Mouse (Mus musculus) heart, postnatal 0 days (tissue): ENCODE results near the gene Rec8. TPM values are rescaled to one million over a fixed set of nuclear protein-coding genes. Genes with fewer than 3 reads are reported as not detected.

Experiments
- ATAC-seq: fragments of 200-750 bp; cut with Nextera tagmentation; 2 replicates; pipeline ENCODE4 v1.8.0; 2017; ENCODE audit warnings: low read depth, moderate number of reproducible peaks, moderate library complexity; ENCODE audit not compliant: insufficient read depth
- DNase-seq: peaks from one replicate; pipeline ENCODE4 v3.0.0-alpha.2; 2016; ENCODE audit warnings: low spot score
- H3K27ac ChIP-seq: fragments of 300-500 bp; sonication (generic); 2 replicates; pipeline ENCODE4 v1.5.1; 2014; ENCODE audit warnings: low read depth, mild to moderate bottlenecking
- H3K27me3 ChIP-seq: fragments of 300-500 bp; sonication (generic); 2 replicates; pipeline ENCODE4 v1.6.1; 2014; ENCODE audit warnings: low read length, mixed read lengths; ENCODE audit not compliant: control insufficient read depth, insufficient read depth
- H3K36me3 ChIP-seq: fragments of 300-500 bp; sonication (generic); replicated peaks from 2 replicates; pipeline ENCODE4 v1.6.1; 2014; ENCODE audit warnings: low read length, mixed read lengths; ENCODE audit not compliant: control insufficient read depth, insufficient read depth
- H3K4me1 ChIP-seq: fragments of 300-500 bp; sonication (generic); 2 replicates; pipeline ENCODE4 v1.6.1; 2014; ENCODE audit warnings: antibody characterized with exemption; ENCODE audit not compliant: control insufficient read depth, insufficient read depth
- H3K4me2 ChIP-seq: fragments of 300-500 bp; sonication (generic); 2 replicates; pipeline ENCODE4 v1.6.1; 2014; ENCODE audit warnings: low read depth, mild to moderate bottlenecking, low read length, moderate library complexity
- H3K4me3 ChIP-seq: fragments of 300-500 bp; sonication (generic); 2 replicates; pipeline ENCODE4 v1.5.1; 2014; ENCODE audit warnings: low read depth, low read length
- H3K9ac ChIP-seq: fragments of 300-500 bp; sonication (generic); replicated peaks from 2 replicates; pipeline ENCODE4 v1.6.1; 2014; ENCODE audit warnings: low read depth, low read length, mixed read lengths
- H3K9me3 ChIP-seq: fragments of 300-500 bp; sonication (generic); replicated peaks from 2 replicates; pipeline ENCODE4 v1.6.1; 2016; ENCODE audit warnings: low read length; ENCODE audit not compliant: control insufficient read depth
- CTCF ChIP-seq: IDR thresholded peaks from 2 replicates; pipeline ENCODE4 v1.5.1; 2016; ENCODE audit warnings: antibody characterized with exemption, control low read depth, low read depth
- EP300 ChIP-seq: IDR thresholded peaks from 2 replicates; pipeline ENCODE4 v1.6.1; 2016; ENCODE audit warnings: antibody characterized with exemption, low read depth
- WGBS: fragments of 180-500 bp; shearing (Covaris S2); extraction: QIAGEN DNeasy Blood & Tissue Kit; methylation state at CpG from one replicate; pipeline ENCODE4 v1.1.7; 2014; 5-methylcytosine and 5-hydroxymethylcytosine counted together
- polyA plus RNA-seq: library from polyadenylated mRNA; unstranded; fragments of >200 nt; fragmentation: Nextera tagmentation; extraction: Ambion mirVana; gene quantifications from 2 replicates; pipeline ENCODE4 v1.2.1, GENCODE M21; 2015
- total RNA-seq: library from RNA; depleted of rRNA; stranded (reverse); fragments of >200 nt; gene quantifications from 2 replicates; pipeline ENCODE4 v1.2.3, GENCODE M21; 2014; ENCODE audit warnings: low replicate concordance

The Rec8 gene
- total and polyA plus RNA-seq, 2 experiments from 2014 or later = 1.5 to 2.1 TPM

DNA sequence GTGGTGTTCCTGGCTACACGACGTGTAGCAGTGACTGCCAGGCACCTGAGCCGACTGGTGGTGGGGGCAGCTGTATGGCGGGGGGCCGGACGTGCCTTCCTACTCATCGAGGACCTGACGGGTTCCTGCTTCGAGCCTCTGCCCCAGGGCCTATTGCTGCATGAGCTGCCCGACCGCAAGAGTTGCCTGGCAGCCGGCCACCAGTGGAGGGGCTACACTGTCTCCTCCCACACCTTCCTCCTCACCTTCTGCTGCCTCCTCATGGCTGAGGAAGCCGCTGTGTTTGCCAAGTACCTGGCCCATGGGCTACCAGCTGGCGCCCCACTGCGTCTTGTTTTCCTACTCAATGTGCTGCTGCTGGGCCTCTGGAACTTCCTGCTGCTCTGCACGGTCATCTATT lies 41.5 kb upstream of the Rec8 start:
- peak overlapping the region; percentile 43; the same call in 1 of the 2 replicates for H3K4me3 ChIP-seq
- H3K36me3 ChIP-seq = peaks cover 18% of the 10 kb centered on the region
- DNase-seq (no peak), ATAC-seq (no peak)
- peak overlapping the region; percentile 56 for H3K4me2 ChIP-seq
- no peaks in the 10 kb centered on the region for H3K27me3 ChIP-seq
- TF ChIP-seq CTCF (no peak), EP300 (no peak)
- WGBS = 52% methylated on average over 16 of the region's 16 CpGs
- H3K27ac ChIP-seq = peak overlapping the region; percentile 94
- H3K9me3 ChIP-seq = no peaks in the 10 kb centered on the region
- peak overlapping the region; percentile 61; the same call in 1 of the 2 replicates for H3K9ac ChIP-seq
- peaks cover 20% of the 10 kb centered on the region; the same call in 1 of the 2 replicates for H3K4me1 ChIP-seq

DNA sequence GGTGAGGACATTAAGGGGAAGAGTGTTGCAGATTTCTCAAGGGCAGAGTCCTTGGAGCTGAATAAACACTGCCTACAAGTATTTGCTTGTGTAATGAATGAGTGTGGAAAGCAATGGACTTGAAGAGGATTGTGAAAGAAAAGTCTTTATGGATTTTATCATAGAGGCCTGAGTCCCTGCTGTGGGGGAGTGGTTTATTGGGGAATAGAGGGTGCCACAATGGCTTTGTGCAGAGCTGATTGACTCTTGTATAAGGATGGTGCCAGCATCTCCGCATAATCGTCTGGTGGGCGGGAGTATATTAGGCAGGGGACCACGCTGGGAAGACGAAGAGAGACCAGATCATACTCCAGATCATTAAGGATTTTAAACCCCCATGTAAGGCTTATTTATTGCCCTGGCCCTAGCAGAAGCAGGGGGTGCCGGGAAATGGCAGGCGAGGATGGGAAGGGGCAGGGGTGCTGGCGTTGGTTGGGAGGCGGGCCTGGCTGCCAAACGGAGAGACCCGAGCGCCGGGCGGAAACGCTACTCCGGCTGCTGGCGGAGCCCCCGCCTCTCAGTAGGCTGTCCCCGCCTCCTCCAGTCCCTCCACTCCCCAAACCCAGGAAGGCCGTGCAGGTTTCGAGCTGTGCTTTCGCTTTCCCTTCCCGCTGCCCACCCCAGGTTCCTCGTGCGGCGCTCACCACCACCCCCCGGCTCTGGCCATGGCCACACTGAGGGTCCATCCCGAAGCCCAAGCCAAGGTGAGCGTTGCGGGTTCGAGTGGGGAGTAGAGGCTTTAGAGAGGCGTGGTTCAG lies 39.8 kb upstream of the Rec8 start, which contains the start of gene Psme1:
Gene Psme1 (plus strand): TSS at position 253 of the 797 bp plus-strand sequence.
- WGBS = under 1% methylated on average over 24 of the region's 32 CpGs
- peak; percentile 74 for ATAC-seq
- Histone ChIP-seq H3K27me3 (no peaks in the 10 kb centered on the region), H3K9me3 (no peaks in the 10 kb centered on the region), H3K4me3 (peak within 1 kb of the TSS; percentile 81), H3K36me3 (peaks cover 27% of the 10 kb centered on the region), H3K27ac (peak within 1 kb of the TSS; percentile 90), H3K4me2 (peak within 1 kb of the TSS; percentile 82), H3K9ac (peak within 1 kb of the TSS; percentile 81), H3K4me1 (peaks cover 20% of the 10 kb centered on the region; the same call in 1 of the 2 replicates)
- DNase-seq = peak; percentile 94
- TF ChIP-seq CTCF (no peak), EP300 (no peak)

DNA sequence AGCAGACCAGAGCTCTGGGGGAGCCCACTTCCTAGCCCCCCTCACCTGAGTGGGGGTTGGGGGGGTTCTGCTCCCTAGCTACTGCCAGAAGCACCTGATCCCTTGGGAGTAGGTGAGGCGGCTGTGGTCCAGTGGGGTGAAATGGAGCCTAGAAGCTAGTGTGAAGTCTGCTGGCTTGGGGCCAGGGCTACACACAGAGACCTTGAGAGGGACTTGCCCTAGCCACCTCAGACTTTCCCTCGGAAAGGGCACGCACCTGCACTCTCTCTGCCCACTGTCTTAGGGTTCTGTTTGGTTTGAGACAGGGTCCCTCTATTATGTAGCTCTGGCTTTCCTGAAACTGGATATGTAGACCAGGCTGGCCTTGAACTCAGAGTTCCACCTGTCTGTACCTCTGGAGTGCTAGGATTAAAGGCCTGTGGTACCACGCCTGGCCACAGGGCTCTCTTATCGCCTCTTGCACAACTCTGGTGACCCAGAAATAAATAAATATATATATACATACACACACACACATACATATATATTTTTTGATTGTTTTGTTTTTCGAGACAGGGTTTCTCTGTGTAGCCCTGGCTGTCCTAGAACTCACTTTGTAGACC lies 39.1 kb upstream of the Rec8 start:
- H3K27ac ChIP-seq = peak overlapping the region; percentile 90
- TF ChIP-seq EP300 (no peak), CTCF (no peak)
- ATAC-seq (peak; percentile 18), DNase-seq (peak; percentile 19)
- peak overlapping the region; percentile 82 for H3K4me2 ChIP-seq
- H3K27me3 ChIP-seq = no peaks in the 10 kb centered on the region
- WGBS = 23% methylated on average over 6 of the region's 6 CpGs
- peak overlapping the region; percentile 81 for H3K9ac ChIP-seq
- peaks cover 27% of the 10 kb centered on the region for H3K36me3 ChIP-seq
- H3K4me1 ChIP-seq = peaks cover 20% of the 10 kb centered on the region; the same call in 1 of the 2 replicates
- H3K9me3 ChIP-seq = no peaks in the 10 kb centered on the region
- H3K4me3 ChIP-seq = peak overlapping the region; percentile 81

DNA sequence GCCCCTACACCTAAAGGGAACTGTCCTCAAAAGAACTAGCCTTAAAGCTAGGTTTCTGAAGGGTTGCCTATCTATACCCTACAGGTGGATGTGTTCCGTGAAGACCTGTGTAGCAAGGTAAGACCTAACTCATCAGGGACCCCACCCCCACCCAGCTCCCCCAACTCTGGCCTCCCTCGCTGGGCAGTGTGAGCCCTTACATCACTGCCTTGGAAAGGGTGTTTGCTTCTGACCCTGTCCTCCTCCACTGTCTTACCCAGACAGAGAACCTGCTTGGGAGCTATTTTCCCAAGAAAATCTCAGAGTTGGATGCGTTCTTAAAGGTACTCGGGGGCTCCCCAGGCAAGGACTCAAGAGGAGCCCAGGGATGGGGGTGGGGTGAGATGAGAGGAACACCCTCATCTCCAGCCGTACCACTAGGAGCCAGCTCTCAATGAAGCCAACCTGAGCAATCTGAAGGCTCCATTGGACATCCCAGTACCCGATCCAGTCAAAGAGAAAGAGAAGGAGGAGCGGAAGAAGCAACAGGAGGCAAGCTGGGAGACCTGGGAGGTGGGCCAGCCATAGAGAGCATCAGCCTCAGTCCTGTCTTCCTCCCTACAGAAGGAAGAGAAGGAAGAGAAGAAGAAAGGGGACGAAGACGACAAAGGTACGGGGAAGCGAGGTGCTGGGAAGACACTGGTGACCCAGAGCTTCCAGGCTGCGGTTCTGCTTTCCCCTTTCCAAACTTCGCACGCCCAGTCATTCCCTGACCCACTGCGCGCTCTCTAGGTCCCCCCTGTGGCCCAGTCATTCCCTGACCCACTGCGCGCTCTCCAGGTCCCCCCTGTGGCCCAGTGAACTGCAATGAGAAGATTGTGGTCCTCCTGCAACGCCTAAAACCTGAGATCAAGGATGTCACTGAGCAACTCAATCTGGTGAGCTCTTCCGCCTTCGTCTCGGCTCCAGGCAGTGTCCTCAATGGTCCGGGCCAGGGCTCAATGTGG lies 38.0 kb upstream of the Rec8 start:
- Histone ChIP-seq H3K36me3 (peaks cover 27% of the 10 kb centered on the region), H3K4me2 (no peak overlapping the region), H3K4me3 (no peak overlapping the region), H3K4me1 (peaks cover 14% of the 10 kb centered on the region; the same call in 1 of the 2 replicates), H3K27ac (no peak overlapping the region), H3K9ac (no peak overlapping the region), H3K9me3 (no peaks in the 10 kb centered on the region), H3K27me3 (no peaks in the 10 kb centered on the region)
- WGBS = 85% methylated on average over 23 of the region's 23 CpGs
- DNase-seq = no peak
- TF ChIP-seq EP300 = no peak
- no peak for TF ChIP-seq CTCF
- ATAC-seq = no peak

DNA sequence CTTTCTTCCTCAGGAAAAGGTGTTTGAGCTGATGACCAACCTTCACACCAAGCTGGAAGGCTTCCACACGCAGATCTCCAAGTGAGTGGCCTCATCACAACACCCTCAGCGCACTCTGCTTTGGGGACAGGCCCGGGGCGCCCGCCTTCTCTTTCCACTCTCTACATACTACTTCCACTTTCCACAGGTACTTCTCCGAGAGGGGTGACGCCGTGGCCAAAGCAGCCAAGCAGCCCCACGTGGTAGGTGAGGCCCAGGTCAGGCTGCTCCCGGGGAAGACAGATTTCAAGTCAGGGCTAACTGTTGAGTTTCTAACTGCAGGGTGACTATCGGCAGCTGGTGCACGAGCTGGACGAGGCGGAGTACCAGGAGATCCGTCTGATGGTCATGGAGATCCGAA lies 37.1 kb upstream of the Rec8 start:
- H3K4me2 ChIP-seq = no peak overlapping the region
- no peak for TF ChIP-seq EP300
- TF ChIP-seq CTCF = no peak
- H3K9me3 ChIP-seq = no peaks in the 10 kb centered on the region
- WGBS = 93% methylated on average over 16 of the region's 16 CpGs
- peaks cover 16% of the 10 kb centered on the region; the same call in 1 of the 2 replicates for H3K4me1 ChIP-seq
- peaks cover 27% of the 10 kb centered on the region for H3K36me3 ChIP-seq
- no peaks in the 10 kb centered on the region for H3K27me3 ChIP-seq
- no peak overlapping the region for H3K9ac ChIP-seq
- no peak for ATAC-seq
- no peak overlapping the region for H3K27ac ChIP-seq
- DNase-seq = no peak
- no peak overlapping the region for H3K4me3 ChIP-seq
